Mouse (Mus musculus): ENCODE measurements around the gene Nrap.
A peak's percentile ranks its signal among the peaks of the same experiment; 100 is the strongest.
"Not testable (repeated sequence)": the region's sequence is repeated elsewhere in the genome, so short reads cannot be mapped to it uniquely, and the experiment has no call there.

Gene Nrap

GRCm38 (mm10) chr19:56366168-56366567 lies 23.7 kb downstream of the Nrap start:
- no peak for DNase-seq (ENCODE audit: low spot score in 2 of 2)

- no peak for DNase-seq (ENCODE audit: low spot score in 2 of 2)
Observed at GRCm38 (mm10) chr19:56364563-56364962, 25.3 kb downstream of the Nrap start.

GRCm38 (mm10) chr19:56363721-56364460 lies 25.9 kb downstream of the Nrap start:
- DNase-seq (ENCODE audit: low spot score in 2 of 2), result peak; percentile 66

DNA sequence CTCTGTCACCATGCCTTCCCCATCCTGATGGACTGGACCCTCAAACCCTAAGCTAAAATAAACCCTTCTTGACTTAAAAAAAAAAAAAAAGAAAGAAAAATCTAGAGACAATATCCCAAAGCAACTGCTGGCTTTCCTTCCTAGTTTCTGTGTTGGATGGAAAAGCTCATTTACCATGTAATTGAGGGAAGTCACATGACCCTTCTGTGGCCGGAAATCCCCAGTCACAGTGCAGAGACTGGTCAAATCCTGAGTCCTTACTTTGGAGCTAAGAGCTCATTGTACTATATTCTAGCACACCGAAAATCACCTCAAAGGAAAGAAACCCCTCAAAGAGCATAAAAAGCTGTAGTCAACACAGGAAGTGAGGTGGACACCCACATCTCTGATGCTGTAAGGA lies 30.9 kb downstream of the Nrap start:
- DNase-seq (ENCODE audit: low spot score in 2 of 2), result no peak

DNA sequence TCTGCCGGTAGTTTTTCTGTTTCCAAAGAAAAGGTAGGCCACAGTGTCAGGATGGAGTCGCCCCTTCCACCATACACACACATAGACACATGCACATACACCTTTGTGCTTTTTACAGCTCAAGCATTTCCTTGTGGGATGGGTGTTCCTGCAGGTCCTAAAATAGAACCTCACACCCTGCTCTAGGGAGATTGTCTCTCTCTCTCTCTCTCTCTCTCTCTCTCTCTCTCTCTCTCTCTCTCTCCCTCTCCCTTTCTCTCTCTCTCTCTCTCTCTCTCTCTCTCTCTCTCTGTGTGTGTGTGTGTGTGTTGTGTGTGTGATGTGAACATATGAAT lies 32.5 kb downstream of the Nrap start:
- not testable (repeated sequence) for DNase-seq (ENCODE audit: low spot score in 2 of 2)

- peak; percentile 46 to 82 for DNase-seq (ENCODE audit: low spot score in 2 of 2)
Observed at GRCm38 (mm10) chr19:56356480-56357373, 33.1 kb downstream of the Nrap start.

DNA sequence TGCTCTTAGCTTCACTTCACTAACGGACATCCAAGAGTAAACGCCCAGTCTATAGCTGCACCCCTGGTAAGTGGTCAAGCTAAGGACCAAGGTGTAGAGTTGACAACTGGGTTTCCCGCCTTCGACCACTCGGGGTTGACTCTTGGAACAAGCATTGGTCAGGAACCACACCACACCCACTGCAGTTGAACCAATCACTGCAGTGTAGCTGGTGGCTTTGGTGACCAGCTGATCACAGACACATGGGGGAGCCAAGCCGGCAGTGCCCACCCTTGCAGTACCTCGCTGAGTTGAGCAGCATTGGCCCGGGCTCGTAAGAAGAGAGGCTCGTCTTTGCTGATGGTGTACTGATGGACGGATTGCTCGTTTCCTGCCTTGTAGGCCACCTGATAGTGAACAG lies 34.6 kb downstream of the Nrap start:
- DNase-seq (ENCODE audit: low spot score in 2 of 2), result no peak

GRCm38 (mm10) chr19:56353689-56354088 lies 36.1 kb downstream of the Nrap start:
- no peak for DNase-seq (ENCODE audit: low spot score in 2 of 2)

DNA sequence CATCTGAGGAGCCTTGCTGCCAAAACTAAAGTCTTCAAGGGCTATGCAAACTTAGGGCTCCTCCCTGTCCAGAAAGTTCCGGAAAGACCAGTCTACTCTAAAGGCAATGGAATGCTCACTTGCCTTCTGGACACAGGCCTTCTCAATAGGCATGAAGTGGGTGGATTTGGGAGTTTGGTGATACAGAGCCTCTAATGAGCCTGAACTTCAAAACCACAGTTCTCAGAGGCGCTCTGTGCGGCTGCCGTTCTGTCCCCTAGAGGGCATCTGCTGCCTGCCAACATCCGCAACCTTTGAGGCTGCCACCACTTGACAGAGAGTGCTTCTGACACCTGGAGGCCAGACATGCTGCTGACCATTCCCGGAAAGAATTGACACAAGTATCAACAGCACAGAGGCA lies 40.5 kb downstream of the Nrap start:
- peak in 1 of 2 experiments; percentile 39 for DNase-seq (ENCODE audit: low spot score in 2 of 2)

GRCm38 (mm10) chr19:56346750-56347149 lies 43.1 kb downstream of the Nrap start:
- no peak for DNase-seq (ENCODE audit: low spot score in 2 of 2)

DNA sequence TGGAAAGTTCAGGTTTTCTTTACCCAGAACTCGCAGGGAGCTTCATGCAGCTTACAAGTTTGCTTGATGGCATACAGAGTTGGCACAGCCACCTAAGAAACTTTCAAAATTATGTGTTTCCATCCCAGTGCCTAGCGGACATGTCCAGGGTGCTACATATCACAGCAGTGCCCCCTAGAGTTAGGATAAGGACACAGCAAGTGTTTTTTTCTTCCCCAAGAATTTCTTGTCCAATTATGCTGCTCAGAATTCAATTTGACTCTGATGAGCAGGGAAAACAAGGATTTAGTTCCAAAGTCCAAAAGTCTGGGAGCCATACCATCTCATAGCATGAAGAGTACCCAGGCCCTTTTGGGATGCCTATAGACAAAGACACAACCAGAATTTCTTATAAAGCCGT lies 43.8 kb downstream of the Nrap start:
- DNase-seq (ENCODE audit: low spot score in 2 of 2), result peak in 1 of 2 experiments; percentile 22

DNA sequence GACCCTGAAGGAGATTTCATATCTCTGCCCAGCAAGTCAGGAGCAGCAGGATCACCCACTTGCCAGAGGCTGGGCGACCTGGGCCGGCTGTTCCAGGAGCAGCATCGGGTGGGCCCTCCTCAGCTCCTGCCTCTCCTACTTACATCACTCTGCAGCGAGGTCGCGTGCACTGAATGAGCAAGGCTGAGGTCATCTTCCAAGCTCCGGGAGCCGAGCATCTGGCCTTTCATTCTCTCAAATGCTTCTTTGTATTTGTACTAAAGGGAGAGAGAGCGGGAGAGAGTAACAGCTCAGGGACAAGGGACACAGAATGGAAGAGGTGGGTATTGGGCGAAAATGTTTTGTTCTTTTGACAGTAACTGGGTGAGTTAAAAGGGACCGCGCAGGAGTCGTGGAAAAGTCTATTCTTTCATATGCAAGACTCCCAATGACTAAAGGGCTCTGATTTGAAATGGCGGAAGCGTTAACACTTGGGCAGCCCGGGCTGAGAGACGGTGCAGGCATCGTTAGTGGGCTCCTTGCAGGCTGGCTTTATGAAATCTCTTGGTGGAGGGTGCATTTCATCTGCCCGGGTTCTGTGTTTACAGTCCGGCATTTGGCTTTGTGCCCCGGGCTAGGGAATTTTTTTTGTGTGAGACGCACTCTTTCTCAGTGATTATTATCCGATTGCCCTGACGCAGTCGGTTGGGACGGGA lies 45.8 kb downstream of the Nrap start:
- DNase-seq (ENCODE audit: low spot score in 2 of 2), result no peak

DNA sequence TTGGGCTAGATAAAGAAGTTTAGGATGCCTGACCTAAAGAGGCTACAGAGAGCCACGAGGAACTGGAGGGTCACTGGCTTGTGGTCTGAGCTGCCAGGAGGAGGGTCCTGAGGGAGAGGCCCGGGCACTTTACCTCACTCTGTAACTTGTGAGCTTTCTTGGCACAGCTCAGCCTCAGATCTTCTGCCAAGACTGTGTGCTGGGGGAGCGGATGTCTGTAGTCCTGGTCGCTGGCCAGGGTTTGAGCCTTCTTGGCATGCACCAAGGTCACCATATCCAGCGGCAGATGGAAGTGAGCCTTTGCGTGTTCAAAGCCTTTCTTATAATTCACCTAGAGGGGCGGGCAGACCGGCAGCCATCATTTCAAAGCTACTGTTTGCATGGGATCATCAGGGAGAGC lies 47.8 kb downstream of the Nrap start:
- no peak for DNase-seq (ENCODE audit: low spot score in 2 of 2)

- no peak for DNase-seq (ENCODE audit: low spot score in 2 of 2)
Observed at GRCm38 (mm10) chr19:56336826-56337225, 53.0 kb downstream of the Nrap start.

GRCm38 (mm10) chr19:56336321-56336720 lies 53.5 kb downstream of the Nrap start:
- no peak for DNase-seq (ENCODE audit: low spot score in 2 of 2)

DNA sequence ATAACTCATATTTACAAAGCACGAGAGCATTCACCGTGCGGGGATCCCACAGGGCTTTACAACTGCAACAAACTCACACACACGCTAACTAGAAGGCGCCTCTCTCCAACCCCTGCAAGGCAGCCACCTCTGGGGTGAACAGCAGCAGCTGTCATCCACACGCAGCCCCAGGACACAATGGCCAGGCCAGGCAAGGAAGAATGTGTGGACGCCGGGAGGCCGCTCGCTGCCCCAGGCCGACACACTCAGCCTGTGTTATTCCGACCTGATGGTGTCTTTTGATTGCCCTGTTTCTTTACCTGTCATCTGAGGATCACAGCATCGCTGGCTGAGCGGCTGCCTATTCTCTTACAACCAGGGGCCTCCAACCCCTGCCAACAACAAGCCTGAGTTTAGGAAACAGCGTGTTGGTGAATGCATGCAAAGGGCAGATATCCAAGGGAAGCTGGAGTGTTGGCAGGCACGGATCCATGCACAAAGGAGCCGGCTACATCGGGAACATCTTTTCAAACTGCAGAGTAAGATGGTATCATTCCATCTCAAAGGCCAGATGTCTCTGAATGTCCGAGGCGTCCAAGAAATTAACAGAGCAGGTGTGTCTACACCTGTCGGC lies 63.5 kb downstream of the Nrap start:
- DNase-seq (ENCODE audit: low spot score in 2 of 2), result no peak

GRCm38 (mm10) chr19:56325676-56326075 lies 64.2 kb downstream of the Nrap start:
- DNase-seq (ENCODE audit: low spot score in 2 of 2), result no peak

DNA sequence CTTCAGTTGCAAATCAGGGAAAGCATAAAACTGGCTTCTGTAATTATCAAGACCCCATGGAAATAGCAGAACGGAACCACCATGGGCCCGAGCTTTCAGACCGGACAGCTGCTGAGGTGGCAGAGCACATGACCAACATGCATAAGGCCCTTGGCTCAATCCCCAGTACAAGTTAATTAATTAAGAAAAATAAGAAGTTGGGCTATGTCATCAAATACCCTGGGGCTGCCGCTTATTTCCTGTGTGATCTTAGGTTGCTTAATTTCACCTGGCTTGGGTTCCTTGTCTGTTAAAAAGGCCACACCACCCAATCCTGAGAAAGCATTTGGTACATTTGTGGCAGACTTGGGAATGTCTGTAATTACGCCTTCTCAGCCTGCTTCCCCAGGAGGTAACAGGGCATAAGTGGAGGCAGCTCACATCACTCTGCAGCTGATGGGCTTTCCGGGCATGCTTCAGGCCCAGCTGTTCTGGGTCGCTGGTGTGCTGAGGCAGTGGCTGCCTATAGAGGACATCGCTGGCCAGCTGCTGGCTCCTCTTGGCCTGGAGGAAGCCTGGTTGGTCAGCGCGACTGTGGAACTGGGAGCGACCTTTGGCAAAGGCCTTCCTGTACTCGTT lies 68.4 kb downstream of the Nrap start:
- DNase-seq (ENCODE audit: low spot score in 2 of 2), result no peak

DNA sequence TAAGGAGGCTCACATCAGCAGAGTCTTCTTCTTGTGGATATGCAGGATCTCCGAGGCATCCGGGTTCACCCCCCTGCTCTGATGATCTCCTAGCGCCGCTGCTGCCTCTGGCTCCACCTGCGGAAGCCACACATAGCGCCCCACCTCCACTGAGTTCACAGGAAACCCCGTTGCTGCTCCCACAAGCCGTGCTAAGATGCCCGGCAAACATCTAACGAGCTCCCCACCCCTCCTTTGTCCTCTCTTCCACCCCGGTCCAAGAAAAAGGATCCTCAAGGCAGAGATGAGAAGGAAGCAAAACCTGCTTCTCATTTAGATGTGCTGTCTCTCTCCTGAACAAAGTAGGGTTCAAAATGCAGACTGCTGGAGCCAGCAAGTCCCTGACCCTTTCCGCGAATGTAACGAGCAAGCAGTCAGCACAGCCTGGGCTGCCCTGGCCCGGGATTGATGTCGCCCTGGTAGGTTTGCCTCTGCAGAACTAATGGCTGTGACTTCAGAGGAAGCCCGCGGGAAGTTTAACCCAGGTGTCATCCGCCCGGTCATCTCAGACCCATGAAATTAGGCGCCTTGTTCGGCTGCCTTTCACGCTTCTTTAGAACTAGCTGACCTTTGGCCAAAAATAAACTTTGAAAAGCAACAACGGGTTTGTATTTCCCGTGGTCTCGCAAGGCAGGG lies 69.5 kb downstream of the Nrap start:
- peak; percentile 64 to 73 for DNase-seq (ENCODE audit: low spot score in 2 of 2)

DNA sequence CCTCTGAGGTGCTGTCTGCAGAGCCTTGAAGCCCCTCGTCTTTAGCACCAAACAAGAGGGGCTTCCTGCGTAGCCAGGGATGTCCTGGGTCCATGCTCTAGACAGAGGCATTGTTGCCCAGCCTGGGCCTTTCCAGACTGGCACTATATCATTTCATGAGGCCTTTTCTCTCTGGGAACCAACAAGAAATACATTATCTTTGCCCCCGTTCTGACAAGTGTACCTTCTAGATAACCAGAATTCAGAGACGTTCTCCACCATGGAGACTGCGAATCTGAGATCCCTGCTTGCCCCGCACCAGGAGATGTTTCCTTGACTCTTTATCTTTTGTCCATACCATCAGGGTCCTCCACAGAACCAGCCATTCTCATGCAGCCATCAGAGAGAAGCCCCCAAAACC lies 70.2 kb downstream of the Nrap start:
- DNase-seq (ENCODE audit: low spot score in 2 of 2), result no peak

GRCm38 (mm10) chr19:56319219-56319618 lies 70.6 kb downstream of the Nrap start:
- peak in 1 of 2 experiments; percentile 14 for DNase-seq (ENCODE audit: low spot score in 2 of 2)

All from thymus, postnatal 10 days (tissue).